Mouse (Mus musculus) liver, adult 10 weeks (tissue): ENCODE data around the gene Radil. TPM values are rescaled to one million over a fixed set of nuclear protein-coding genes. Genes with fewer than 3 reads are reported as not detected.

Experiments
- polyA plus RNA-seq: library from polyadenylated mRNA; stranded (reverse); fragments of 350-450 nt; fragmentation: Illumina TruSeq; extraction: RNeasy Lipid Tissue Mini Kit (QIAGEN cat#74804); gene quantifications from one replicate; pipeline ENCODE4 v1.2.3, GENCODE M21; 2014; ENCODE audit warnings: low read depth, low replicate concordance

The Radil gene
- polyA plus RNA-seq = not detected

DNA sequence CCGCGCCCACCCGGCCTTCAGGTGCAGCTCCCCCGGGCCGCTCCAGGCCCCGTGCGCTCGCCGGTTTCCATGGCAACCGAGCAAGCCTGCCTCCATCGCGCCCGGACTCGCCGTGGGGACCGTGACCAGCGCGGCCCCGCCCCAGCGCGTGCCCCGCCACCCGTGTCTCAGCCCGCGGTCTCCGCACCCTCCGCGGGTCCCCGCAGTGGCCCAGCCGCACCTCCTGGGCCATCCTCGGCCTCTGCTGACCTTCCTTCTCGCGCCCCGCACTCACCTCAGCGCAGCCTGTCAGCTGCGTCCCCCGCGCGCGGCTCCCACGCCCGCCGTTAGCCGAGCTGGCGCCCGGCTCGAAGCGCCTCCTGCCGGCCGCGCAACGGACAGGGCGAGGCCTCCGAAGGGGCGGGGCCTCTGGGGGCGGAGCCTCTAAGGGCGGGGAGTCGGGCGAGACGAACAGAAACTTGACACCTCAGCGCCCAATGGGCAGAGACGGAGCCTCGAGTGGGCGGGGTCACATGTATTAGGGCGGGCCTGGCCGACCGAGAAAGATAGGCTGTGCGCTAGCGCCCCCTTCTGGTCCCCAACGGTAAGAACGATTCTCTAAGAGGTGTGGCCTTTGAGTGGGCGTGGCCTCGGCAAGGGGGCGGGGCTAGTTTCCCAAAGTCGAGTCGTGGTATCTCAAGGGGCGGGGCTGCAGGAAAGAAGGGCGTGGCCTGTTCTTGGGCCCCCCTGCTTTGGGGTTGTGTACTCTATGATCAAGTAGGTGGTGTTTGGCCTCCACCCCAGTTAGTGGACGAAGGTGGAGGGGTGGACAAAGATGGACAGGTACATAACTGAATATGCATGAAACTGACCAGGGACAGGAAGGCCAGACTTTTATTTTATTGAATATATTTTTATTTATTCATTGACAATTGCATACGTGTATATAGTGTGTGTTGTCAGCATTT, at the start of gene Radil:
Gene Radil (minus strand): TSS at position 393 of the 947 bp plus-strand sequence.

GRCm38 (mm10) chr5:142529915-142530314, 21.0 kb downstream of the Radil start, which contains the start of gene Papolb:
Gene Papolb (minus strand): TSS chr5:142530076.

GRCm38 (mm10) chr5:142463461-142464454, 87.1 kb downstream of the Radil start, which contains the start of gene Ap5z1:
Gene Ap5z1 (plus strand): TSS chr5:142463944.

Other genes starting within 250 kb of the Radil start
- 2.8 TPM for gene Foxk1, start 149.6 kb downstream of the Radil start, polyA plus RNA-seq
- gene Ap5z1, start 87.2 kb downstream of the Radil start, polyA plus RNA-seq = 0.40 TPM
- 0.08 TPM for gene Papolb, start 21.0 kb downstream of the Radil start, polyA plus RNA-seq
- 3.5 TPM for gene Mmd2, start 57.7 kb upstream of the Radil start, polyA plus RNA-seq
- 15.6 TPM for gene Wipi2, start 76.6 kb upstream of the Radil start, polyA plus RNA-seq
- not detected for gene Slc29a4, start 141.4 kb upstream of the Radil start, polyA plus RNA-seq